Mouse (Mus musculus) brain, embryonic 14.5 days (tissue): ENCODE measurements around the gene Ugt8a.

Source experiments
- CTCF ChIP-seq: fragments of 200-500 bp; IDR thresholded peaks from 2 replicates; pipeline ENCODE4 v1.5.1; 2012; ENCODE audit warnings: inconsistent platforms, mild to moderate bottlenecking, moderate library complexity, borderline replicate concordance; ENCODE audit not compliant: insufficient read depth, insufficient read length; ENCODE audit errors: extremely low read depth
- POLR2A ChIP-seq: fragments of 200-500 bp; IDR thresholded peaks from 2 replicates; pipeline ENCODE4 v1.6.1; 2012; ENCODE audit warnings: mild to moderate bottlenecking, inconsistent platforms, borderline replicate concordance; ENCODE audit not compliant: poor library complexity, insufficient read depth, insufficient read length, severe bottlenecking; ENCODE audit errors: extremely low read depth

DNA sequence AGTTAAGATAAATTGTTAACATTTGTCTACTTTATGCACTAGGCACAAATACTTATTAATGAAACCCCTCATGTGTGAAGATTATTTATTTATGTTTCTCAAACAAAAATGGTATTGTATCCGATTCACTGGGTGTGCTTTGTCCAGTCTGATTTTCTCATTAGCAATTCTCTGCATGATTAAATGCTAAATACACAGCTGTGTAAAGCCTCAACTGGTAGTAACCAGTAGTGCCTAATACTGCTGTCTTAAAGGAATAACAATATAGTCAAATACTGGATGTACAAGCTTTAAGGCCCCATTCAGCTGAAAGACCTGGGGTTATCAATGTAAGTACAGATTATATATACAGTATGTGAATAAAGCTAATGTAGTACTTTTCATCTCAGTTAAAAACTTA lies 39.4 kb downstream of the Ugt8a start:
- TF ChIP-seq POLR2A = no peak
- no peak for TF ChIP-seq CTCF
